Mouse (Mus musculus) kidney, adult 2 months (tissue): ENCODE data around the gene Cfap20. TPM values are rescaled to one million over a fixed set of nuclear protein-coding genes. Genes with fewer than 3 reads are reported as not detected.

Experiments used
- DNase-seq: peaks from one replicate; pipeline ENCODE4 v3.0.0; 2021
- H3K27ac ChIP-seq: fragments of 200-500 bp; 2 replicates; pipeline ENCODE4 v1.5.1; 2012; ENCODE audit warnings: low read depth, low read length, control low read depth, inconsistent platforms; ENCODE audit not compliant: insufficient read depth
- H3K27me3 ChIP-seq: fragments of 200-500 bp; replicated peaks from 2 replicates; pipeline ENCODE4 v1.6.1; 2012; ENCODE audit warnings: mild to moderate bottlenecking, moderate library complexity, low read length, inconsistent platforms; ENCODE audit not compliant: control insufficient read depth, insufficient read depth
- H3K36me3 ChIP-seq: fragments of 200-500 bp; 2 replicates; pipeline ENCODE4 v1.6.1; 2012; ENCODE audit warnings: mild to moderate bottlenecking, moderate library complexity, low read length, inconsistent platforms; ENCODE audit not compliant: control insufficient read depth, insufficient read depth
- H3K4me1 ChIP-seq: fragments of 200-500 bp; 2 replicates; pipeline ENCODE4 v1.6.1; 2011; ENCODE audit warnings: low read length; ENCODE audit not compliant: control insufficient read depth, insufficient read depth
- H3K4me3 ChIP-seq: fragments of 200-500 bp; 2 replicates; pipeline ENCODE4 v1.5.1; 2011; ENCODE audit warnings: mild to moderate bottlenecking, low read depth, low read length, control low read depth; ENCODE audit not compliant: insufficient read depth
- CTCF ChIP-seq: fragments of 200-500 bp; conservative IDR thresholded peaks from 2 replicates; pipeline ENCODE4 v1.5.1; 2011; ENCODE audit warnings: low read depth, mild to moderate bottlenecking, control low read depth, low read length, moderate library complexity, mixed read lengths; ENCODE audit not compliant: insufficient read depth, insufficient read length
- POLR2A ChIP-seq: fragments of 200-500 bp; IDR thresholded peaks from one replicate; pipeline ENCODE4 v1.6.1; 2011; ENCODE audit warnings: low read depth, low read length, control low read depth
- WGBS: fragments of 180-500 bp; shearing (Covaris S2); methylation state at CpG from one replicate; pipeline ENCODE4 v1.1.7; 2018; 5-methylcytosine and 5-hydroxymethylcytosine counted together
- polyA plus RNA-seq: library from polyadenylated mRNA; depleted of rRNA; stranded (reverse); fragments of >200 nt; gene quantifications from 2 replicates; pipeline ENCODE4 v1.2.3, GENCODE M21; 2012

The Cfap20 gene
- polyA plus RNA-seq, 1 experiment: 35.7 TPM

DNA sequence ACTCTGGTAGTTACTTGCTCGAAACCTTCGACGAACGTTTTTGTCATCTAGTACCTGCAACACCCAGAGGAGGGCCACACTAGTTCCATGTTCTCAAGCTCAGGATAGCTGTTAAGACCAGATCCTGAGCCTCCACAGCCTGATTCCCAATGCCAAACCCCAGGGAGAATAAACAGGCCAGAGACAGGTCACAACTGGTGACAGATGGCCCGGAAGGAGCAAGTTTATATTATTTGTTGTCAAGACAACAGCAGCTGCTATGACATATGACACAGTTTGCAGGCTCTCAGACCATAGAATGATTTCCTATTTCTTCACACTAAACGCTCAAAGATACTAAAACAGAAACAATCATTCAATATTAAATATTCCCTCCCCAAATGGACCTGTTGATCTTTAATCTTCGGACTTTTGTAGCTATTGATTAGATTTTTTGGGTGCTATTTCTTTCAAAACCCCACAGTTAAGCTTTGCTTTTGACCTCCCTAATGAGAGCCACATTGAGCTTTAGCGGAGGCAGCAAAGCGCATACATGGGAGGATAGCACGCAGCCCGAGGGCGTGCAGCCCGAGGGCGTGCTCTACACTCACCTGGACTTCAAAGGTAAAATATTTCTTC lies 12.4 kb downstream of the Cfap20 start:
- Histone ChIP-seq H3K4me3 (no peak overlapping the region), H3K27me3 (no peaks in the 10 kb centered on the region), H3K4me1 (peaks cover 4% of the 10 kb centered on the region; the same call in 1 of the 2 replicates), H3K27ac (no peak overlapping the region), H3K36me3 (peaks cover 4% of the 10 kb centered on the region)
- TF ChIP-seq POLR2A: no peak
- TF ChIP-seq CTCF: no peak
- no peak for DNase-seq
- WGBS: 92% methylated on average over 14 of the region's 14 CpGs

DNA sequence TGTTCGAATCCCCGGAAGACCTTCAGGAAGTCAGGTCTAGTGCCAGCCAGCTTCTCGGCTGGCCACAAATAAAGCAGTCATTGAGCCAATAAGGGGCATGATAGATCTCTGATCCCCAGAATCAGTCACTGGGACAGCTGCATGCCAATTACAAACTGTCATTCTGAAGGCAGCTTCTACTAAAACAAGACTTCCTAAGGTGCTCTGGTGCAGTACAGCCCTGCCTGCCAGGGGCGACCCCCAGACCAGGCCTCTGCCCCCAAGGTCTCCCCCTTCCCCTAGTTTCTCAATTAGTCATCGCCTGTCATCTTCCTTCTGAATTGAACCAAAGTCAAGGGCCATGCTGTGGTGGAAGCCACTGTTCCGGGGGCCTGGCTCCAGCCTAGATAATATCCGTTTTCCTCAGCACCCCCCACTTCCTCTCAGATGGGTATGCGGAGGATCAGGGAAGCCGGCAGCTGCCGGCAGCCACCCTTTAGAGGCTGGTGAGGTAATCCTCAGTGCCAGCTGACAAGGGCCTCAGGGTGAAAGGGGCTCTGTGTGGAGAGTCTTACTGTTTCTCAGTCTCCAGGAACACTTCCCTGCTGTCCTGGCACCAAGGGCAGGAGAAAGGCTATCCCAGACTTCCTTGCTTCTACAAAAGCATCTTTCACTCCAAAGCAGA lies 23.2 kb downstream of the Cfap20 start:
- DNase-seq: peak; percentile 63
- Histone ChIP-seq H3K36me3 (no peaks in the 10 kb centered on the region), H3K27ac (no peak overlapping the region), H3K4me3 (no peak overlapping the region), H3K27me3 (no peaks in the 10 kb centered on the region), H3K4me1 (no peaks in the 10 kb centered on the region)
- TF ChIP-seq CTCF (no peak), POLR2A (no peak)
- 48% methylated on average over 10 of the region's 10 CpGs for WGBS

DNA sequence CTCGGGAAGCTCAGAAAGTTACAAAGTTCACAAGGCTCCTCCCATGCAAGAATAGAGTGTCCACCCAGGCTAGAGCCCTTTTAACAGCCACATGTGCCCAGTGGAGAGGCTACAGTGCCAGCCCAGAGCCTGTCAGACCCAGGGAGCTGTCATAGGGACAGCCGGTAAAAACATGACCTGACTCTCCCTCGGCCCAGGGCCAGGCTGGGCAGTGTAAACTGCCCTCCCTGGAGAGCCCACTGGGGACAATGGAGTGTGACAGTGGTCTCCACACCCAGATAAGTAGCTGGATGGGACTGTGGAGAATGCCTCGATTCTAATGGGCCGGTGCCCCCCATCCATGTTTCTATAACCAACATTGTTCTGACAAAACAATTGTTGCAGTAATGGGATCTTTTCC lies 25.2 kb downstream of the Cfap20 start:
- 45% methylated on average over 5 of the region's 5 CpGs for WGBS

DNA sequence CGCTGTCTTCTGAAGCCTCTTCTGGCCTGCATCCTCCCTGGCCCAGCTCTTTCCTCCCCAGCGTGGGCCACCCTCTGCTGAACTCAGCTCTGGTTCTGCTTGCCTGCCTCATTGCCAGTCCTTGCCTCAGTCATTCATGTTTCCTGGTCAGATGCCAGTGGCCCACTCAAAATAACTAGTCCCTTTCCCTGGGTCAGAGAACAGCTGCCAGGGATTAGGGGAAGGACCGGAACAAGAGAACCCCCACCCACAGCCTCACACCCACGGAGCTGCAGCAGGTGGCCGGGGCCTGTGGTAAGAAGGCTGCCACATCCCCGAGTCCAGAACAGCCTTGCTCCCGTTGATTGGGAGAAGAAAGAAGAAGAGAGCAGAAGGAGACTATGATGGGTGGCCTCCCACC lies 33.6 kb downstream of the Cfap20 start:
- Histone ChIP-seq H3K27ac (no peak overlapping the region), H3K36me3 (no peaks in the 10 kb centered on the region), H3K4me1 (no peaks in the 10 kb centered on the region), H3K4me3 (no peak overlapping the region), H3K27me3 (no peaks in the 10 kb centered on the region)
- DNase-seq: no peak
- TF ChIP-seq POLR2A: no peak
- TF ChIP-seq CTCF: no peak
- WGBS: 75% methylated on average over 7 of the region's 7 CpGs

More for the DNA sequence above, 25.2 kb downstream of the Cfap20 start:
- Histone ChIP-seq H3K4me1 (no peaks in the 10 kb centered on the region), H3K36me3 (no peaks in the 10 kb centered on the region), H3K4me3 (no peak overlapping the region), H3K27me3 (no peaks in the 10 kb centered on the region), H3K27ac (no peak overlapping the region)
- TF ChIP-seq POLR2A: no peak
- no peak for TF ChIP-seq CTCF
- peak; percentile 21 for DNase-seq

DNA sequence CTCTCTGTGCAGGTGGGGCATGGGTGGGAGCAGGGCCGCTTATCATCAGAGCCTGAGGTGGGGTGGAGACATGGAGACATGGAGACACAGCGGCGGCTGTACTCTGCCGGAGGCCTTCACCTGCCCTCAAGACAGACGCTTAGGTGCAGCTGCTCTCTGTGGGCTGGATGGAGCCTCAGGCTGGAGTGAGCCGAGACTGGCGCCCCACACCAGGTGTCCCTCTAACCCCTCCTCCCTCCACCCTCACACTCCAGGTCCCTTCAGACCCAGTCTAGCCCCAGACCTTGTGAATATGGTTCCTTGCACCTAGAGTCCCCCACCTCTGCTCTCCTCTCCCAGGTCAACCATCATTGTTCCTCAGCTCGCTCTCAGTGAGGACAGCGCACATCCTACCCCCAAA lies 35.5 kb downstream of the Cfap20 start:
- 90% methylated on average over 9 of the region's 9 CpGs for WGBS
- H3K27ac ChIP-seq: no peak overlapping the region
- no peak for TF ChIP-seq CTCF
- DNase-seq: no peak
- H3K36me3 ChIP-seq: no peaks in the 10 kb centered on the region
- no peaks in the 10 kb centered on the region for H3K4me1 ChIP-seq
- no peaks in the 10 kb centered on the region for H3K27me3 ChIP-seq
- no peak overlapping the region for H3K4me3 ChIP-seq

DNA sequence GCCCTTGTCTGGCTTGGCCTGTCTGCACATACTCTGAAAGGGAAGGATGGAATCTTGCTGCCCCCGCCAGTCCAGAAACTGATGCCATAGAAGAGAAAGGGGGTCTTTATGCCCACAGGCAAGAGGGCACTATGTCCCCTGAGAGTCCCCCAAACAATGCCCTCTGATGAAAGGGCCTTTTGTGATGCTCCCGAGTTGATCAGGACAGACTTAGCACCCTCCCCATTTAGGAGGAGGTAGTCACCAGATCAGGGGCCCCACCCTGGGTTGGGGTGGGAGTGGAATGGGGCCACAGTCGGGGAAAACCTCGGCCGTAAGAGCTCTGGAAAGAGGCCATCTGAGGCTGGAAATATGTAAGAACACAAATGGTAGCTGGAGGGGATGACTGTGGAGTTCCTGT lies 37.5 kb downstream of the Cfap20 start:
- Histone ChIP-seq H3K4me1 (no peaks in the 10 kb centered on the region), H3K27ac (no peak overlapping the region), H3K4me3 (no peak overlapping the region), H3K27me3 (no peaks in the 10 kb centered on the region), H3K36me3 (no peaks in the 10 kb centered on the region)
- 79% methylated on average over 5 of the region's 5 CpGs for WGBS
- TF ChIP-seq POLR2A (no peak), CTCF (no peak)
- DNase-seq: no peak

DNA sequence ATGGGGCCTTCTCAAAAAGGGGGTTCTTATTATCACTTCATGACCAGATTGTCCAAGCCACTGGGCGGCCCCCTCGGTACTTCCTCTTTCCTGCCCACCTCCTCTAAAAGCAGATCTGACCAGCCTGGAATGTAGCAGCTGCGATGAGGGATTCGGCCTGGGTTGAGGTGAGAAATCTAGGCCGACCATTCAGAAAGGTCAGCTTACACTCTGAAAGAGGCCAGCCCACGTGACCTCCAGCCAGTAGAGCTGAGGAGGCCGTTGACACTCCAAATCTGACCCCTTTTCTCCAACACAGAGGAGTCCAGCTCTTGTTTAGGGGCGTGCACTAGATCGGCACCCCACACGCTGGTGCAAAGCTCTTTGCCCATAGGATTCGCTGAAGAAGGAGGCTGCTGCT lies 37.9 kb downstream of the Cfap20 start:
- no peak overlapping the region for H3K27ac ChIP-seq

More for the DNA sequence above, 37.9 kb downstream of the Cfap20 start:
- TF ChIP-seq POLR2A: no peak
- no peak for TF ChIP-seq CTCF
- WGBS: 65% methylated on average over 11 of the region's 11 CpGs
- DNase-seq: no peak
- Histone ChIP-seq H3K4me3 (no peak overlapping the region), H3K4me1 (no peaks in the 10 kb centered on the region), H3K27me3 (no peaks in the 10 kb centered on the region), H3K36me3 (no peaks in the 10 kb centered on the region)
